ENCODE assay signal across 8 mouse cellular contexts in the genomic region with DNA sequence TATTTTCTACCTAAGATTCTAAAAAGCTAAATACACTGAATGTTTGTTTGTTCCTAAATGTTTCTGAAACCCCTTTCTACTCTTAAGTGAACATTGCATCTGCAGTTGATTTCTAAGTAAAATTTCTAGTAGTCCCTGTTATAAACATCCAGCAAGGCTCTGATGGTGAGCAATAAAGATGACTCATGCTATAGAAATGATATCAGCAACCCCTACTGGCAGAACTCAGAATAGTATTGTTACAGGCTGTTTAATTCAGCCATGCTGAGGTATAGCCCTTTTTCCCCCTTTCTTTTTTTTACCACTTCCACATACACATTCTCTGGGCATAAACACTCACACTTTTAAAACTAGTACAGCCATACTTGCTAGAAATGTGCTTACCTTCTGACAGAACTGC.
DNase-seq lines count a peak whose midpoint lies in the region; ATAC-seq and TF ChIP-seq lines count a peak whose summit lies in the region.

No protein-coding gene starts in this region.

- H3K27me3 ChIP-seq in cerebellum, adult 2 months (ENCODE audit: control insufficient read depth, insufficient read depth, low read length): no peaks in the 10 kb centered on the region
- H3K27me3 ChIP-seq in limb, embryonic 14.5 days (ENCODE audit: control insufficient read depth, insufficient read depth, low read length): no peaks in the 10 kb centered on the region
- H3K27me3 ChIP-seq in limb, embryonic 10.5 days (ENCODE audit: low read depth, poor library complexity, severe bottlenecking): no peaks in the 10 kb centered on the region
- no peaks in the 10 kb centered on the region for H3K27me3 ChIP-seq in intestine, postnatal 0 days (replicated peaks; ENCODE audit: control insufficient read depth, insufficient read depth, low read length)

- H3K4me2 ChIP-seq in limb, embryonic 14.5 days (replicated peaks; ENCODE audit: low read depth, low read length, severe bottlenecking): no peak overlapping the region
- H3K4me2 ChIP-seq in intestine, postnatal 0 days (replicated peaks; ENCODE audit: low read depth): no peak overlapping the region

- TF ChIP-seq CTCF in cerebellum, adult 2 months (IDR thresholded peaks at IDR 0.05; ENCODE audit: borderline replicate concordance, insufficient read depth, low read depth, low read length): peak; percentile 39; the same call in 1 of the 2 replicates
- TF ChIP-seq CTCF in intestine, postnatal 0 days (IDR thresholded peaks at IDR 0.05; ENCODE audit: low read depth): peak; percentile 77

- no peak overlapping the region for H3K4me3 ChIP-seq in cerebellum, adult 2 months (replicated peaks; ENCODE audit: insufficient read depth, low read depth, low read length)
- H3K4me3 ChIP-seq in limb, embryonic 14.5 days (replicated peaks; ENCODE audit: low read length): no peak overlapping the region
- H3K4me3 ChIP-seq in limb, embryonic 10.5 days: no peak overlapping the region
- H3K4me3 ChIP-seq in intestine, postnatal 0 days (ENCODE audit: low read depth, low read length): no peak overlapping the region

- peak in 1 of 2 experiments; percentile 58 for DNase-seq in cerebellum, adult 2 months
- no peak for DNase-seq in cerebellum, postnatal 36 days
- peak; percentile 83 for DNase-seq in limb, embryonic 14.5 days (ENCODE audit: low spot score)
- no peak for DNase-seq in limb, embryonic 10.5 days (ENCODE audit: low spot score)
- DNase-seq in cerebellum, postnatal 10 days: peak; percentile 36 to 68
- peak; percentile 74 for DNase-seq in retina, embryonic 14.5 days (ENCODE audit: low spot score)
- no peak for DNase-seq in right cerebral cortex, postnatal 10 days (ENCODE audit: low spot score in 2 of 2)

- no peak for TF ChIP-seq POLR2A in cerebellum, adult 2 months (IDR thresholded peaks at IDR 0.05; ENCODE audit: borderline replicate concordance, insufficient read depth, low read length)
- no peak for TF ChIP-seq POLR2A in limb, embryonic 14.5 days (IDR thresholded peaks at IDR 0.05; ENCODE audit: borderline replicate concordance, extremely low read depth, insufficient read depth, insufficient read length)

- no peak overlapping the region for H3K9ac ChIP-seq in limb, embryonic 14.5 days (ENCODE audit: low read depth, low read length, severe bottlenecking)
- H3K9ac ChIP-seq in intestine, postnatal 0 days (ENCODE audit: low read depth, low read length): no peak overlapping the region

- no peaks in the 10 kb centered on the region for H3K9me3 ChIP-seq in limb, embryonic 14.5 days (ENCODE audit: control insufficient read depth, low read length)
- no peaks in the 10 kb centered on the region for H3K9me3 ChIP-seq in limb, embryonic 10.5 days (replicated peaks)
- H3K9me3 ChIP-seq in intestine, postnatal 0 days (ENCODE audit: control insufficient read depth): no peaks in the 10 kb centered on the region

- H3K4me1 ChIP-seq in cerebellum, adult 2 months (ENCODE audit: control insufficient read depth, insufficient read depth, low read length): no peaks in the 10 kb centered on the region; the same call in 1 of the 2 replicates
- no peaks in the 10 kb centered on the region for H3K4me1 ChIP-seq in limb, embryonic 14.5 days (ENCODE audit: control insufficient read depth, insufficient read depth, low read length)
- H3K4me1 ChIP-seq in limb, embryonic 10.5 days: no peaks in the 10 kb centered on the region
- H3K4me1 ChIP-seq in intestine, postnatal 0 days (replicated peaks; ENCODE audit: control insufficient read depth, insufficient read depth, low read length): no peaks in the 10 kb centered on the region

- H3K36me3 ChIP-seq in limb, embryonic 14.5 days (ENCODE audit: control insufficient read depth, insufficient read depth, low read length): peaks cover 43% of the 10 kb centered on the region
- H3K36me3 ChIP-seq in limb, embryonic 10.5 days: peaks cover 62% of the 10 kb centered on the region
- H3K36me3 ChIP-seq in intestine, postnatal 0 days (ENCODE audit: control insufficient read depth, insufficient read depth): peaks cover 23% of the 10 kb centered on the region

- ATAC-seq in limb, embryonic 14.5 days (ENCODE audit: low FRiP score, low read depth): peak; percentile 60; the same call in 1 of the 2 replicates
- 0 out of 2 replicates have a peak, but pooled peaks have one; percentile 51 for ATAC-seq in intestine, postnatal 0 days

- no peak overlapping the region for H3K27ac ChIP-seq in cerebellum, adult 2 months (ENCODE audit: insufficient read depth, low read length)
- H3K27ac ChIP-seq in limb, embryonic 14.5 days (replicated peaks; ENCODE audit: low read depth, low read length): no peak overlapping the region
- H3K27ac ChIP-seq in limb, embryonic 10.5 days: no peak overlapping the region
- H3K27ac ChIP-seq in intestine, postnatal 0 days (ENCODE audit: low read depth, low read length): no peak overlapping the region

Comparison
In these comparisons a context has a peak if more than half of its experiments do, and no peak if none do; other contexts are left out.
1. DNase-seq: peak in limb, embryonic 14.5 days (single experiment), cerebellum, postnatal 10 days (2 of 2) and retina, embryonic 14.5 days (single experiment); none in cerebellum, postnatal 36 days (0 of 2), limb, embryonic 10.5 days (single experiment) and right cerebral cortex, postnatal 10 days (0 of 2).